20 mouse cellular contexts compared by ENCODE assay signal in the genomic region with DNA sequence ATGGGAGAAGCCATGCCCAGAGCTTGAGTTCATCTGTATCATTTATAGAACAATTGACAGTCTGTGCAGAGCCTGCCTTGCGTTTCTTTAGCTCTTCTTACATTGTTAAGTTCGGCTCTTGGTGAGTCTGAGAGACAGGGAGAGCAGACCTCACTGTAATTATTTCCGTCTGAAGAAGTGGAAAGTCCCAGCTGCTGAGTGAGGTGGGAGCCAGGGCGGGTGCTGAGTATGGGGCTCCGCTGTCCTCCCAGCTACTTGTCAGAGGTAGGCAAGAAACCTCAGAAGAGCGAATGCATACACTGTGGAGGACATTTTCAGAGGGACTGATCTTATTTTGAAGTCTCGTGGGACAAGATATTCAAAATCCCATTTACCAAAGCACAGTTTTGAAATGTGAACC.
DNase-seq lines count a peak whose midpoint lies in the region; ATAC-seq lines count a peak whose summit lies in the region.
"Had no signal": no experiment of that assay in that cellular context is flagged by ENCODE, and none has a peak within 500 bp of the region (broad histone marks: within the 10 kb centered on the region; RNA-seq: fewer than 3 reads in every experiment).

No protein-coding gene starts in this region.

- H3K9ac ChIP-seq in neural tube, embryonic 14.5 days (replicated peaks; ENCODE audit: low read depth, low read length): no peak overlapping the region
- H3K9ac ChIP-seq in neural tube, embryonic 15.5 days (replicated peaks): no peak overlapping the region
- H3K9ac ChIP-seq: embryonic facial prominence, embryonic 12.5 days; forebrain, embryonic 13.5 days; forebrain, embryonic 15.5 days; forebrain, postnatal 0 days had no signal

- no peaks in the 10 kb centered on the region for H3K27me3 ChIP-seq in neural tube, embryonic 14.5 days (ENCODE audit: control insufficient read depth, insufficient read depth, low read length)
- no peaks in the 10 kb centered on the region for H3K27me3 ChIP-seq in neural tube, embryonic 15.5 days (replicated peaks)
- H3K27me3 ChIP-seq: forebrain, embryonic 13.5 days; forebrain, embryonic 15.5 days had no signal

- H3K4me3 ChIP-seq in neural tube, embryonic 14.5 days (ENCODE audit: low read depth, low read length): no peak overlapping the region
- H3K4me3 ChIP-seq in neural tube, embryonic 15.5 days (replicated peaks): no peak overlapping the region
- H3K4me3 ChIP-seq: embryonic facial prominence, embryonic 10.5 days; embryonic facial prominence, embryonic 12.5 days; forebrain, embryonic 13.5 days; forebrain, embryonic 15.5 days had no signal

- H3K4me1 ChIP-seq in neural tube, embryonic 14.5 days (ENCODE audit: control insufficient read depth, insufficient read depth, low read length): no peaks in the 10 kb centered on the region
- H3K4me1 ChIP-seq in neural tube, embryonic 15.5 days: peaks cover 4% of the 10 kb centered on the region; the same call in 1 of the 2 replicates

- ATAC-seq in neural tube, embryonic 14.5 days (ENCODE audit: low read depth): no peak
- ATAC-seq in neural tube, embryonic 15.5 days (ENCODE audit: low FRiP score): no peak
- peak; percentile 83 for ATAC-seq in CD4-positive, CD25-positive, alpha-beta regulatory T cell, adult 4 months
- ATAC-seq: forebrain, embryonic 13.5 days; forebrain, embryonic 15.5 days; forebrain, postnatal 0 days had no signal

- H3K4me2 ChIP-seq in neural tube, embryonic 14.5 days (ENCODE audit: low read depth, low read length): no peak overlapping the region
- no peak overlapping the region for H3K4me2 ChIP-seq in neural tube, embryonic 15.5 days
- H3K4me2 ChIP-seq: embryonic facial prominence, embryonic 12.5 days; forebrain, embryonic 13.5 days; forebrain, embryonic 15.5 days had no signal

- 0 out of 2 replicates have a peak overlapping the region, but pooled peaks have one; percentile 22 for H3K27ac ChIP-seq in neural tube, embryonic 14.5 days (ENCODE audit: low read depth, low read length)
- no peak overlapping the region for H3K27ac ChIP-seq in neural tube, embryonic 15.5 days (replicated peaks)
- H3K27ac ChIP-seq: embryonic facial prominence, embryonic 10.5 days; embryonic facial prominence, embryonic 12.5 days; forebrain, embryonic 13.5 days; forebrain, embryonic 15.5 days had no signal

- peak; percentile 35 for DNase-seq in induced T-regulatory cell, adult 2 months (ENCODE audit: low read depth)
- no peak for DNase-seq in adrenal gland, adult (ENCODE audit: inconsistent age in 2 of 2, low spot score in 1 of 2)
- DNase-seq in adrenal gland, postnatal 4 days (ENCODE audit: low spot score in 2 of 2): no peak
- DNase-seq in left cerebral cortex, adult 8-10 months (ENCODE audit: low spot score in 2 of 2): no peak
- DNase-seq: adrenal gland, adult 2 months; adrenal gland, postnatal 10 days; adrenal gland, postnatal 25 days; cerebellum, adult 11-12 months; cerebellum, adult 2 months; cerebellum, adult 9-10 months; cerebellum, postnatal 10 days; cerebellum, postnatal 25 days; forebrain, postnatal 0 days had no signal

- H3K36me3 ChIP-seq in neural tube, embryonic 14.5 days (ENCODE audit: control insufficient read depth, insufficient read depth, low read length): no peaks in the 10 kb centered on the region
- H3K36me3 ChIP-seq in neural tube, embryonic 15.5 days: no peaks in the 10 kb centered on the region
- H3K36me3 ChIP-seq: embryonic facial prominence, embryonic 10.5 days; embryonic facial prominence, embryonic 12.5 days; forebrain, embryonic 15.5 days had no signal

- no peaks in the 10 kb centered on the region for H3K9me3 ChIP-seq in neural tube, embryonic 14.5 days (ENCODE audit: control insufficient read depth, low read length)
- H3K9me3 ChIP-seq in neural tube, embryonic 15.5 days (replicated peaks): no peaks in the 10 kb centered on the region
- H3K9me3 ChIP-seq: embryonic facial prominence, embryonic 10.5 days; embryonic facial prominence, embryonic 12.5 days; forebrain, embryonic 13.5 days; forebrain, embryonic 15.5 days had no signal

- WGBS in neural tube, embryonic 14.5 days: 79% methylated on average over 7 of the region's 7 CpGs
- WGBS in neural tube, embryonic 15.5 days: 72% methylated on average over 7 of the region's 7 CpGs
